Mouse (Mus musculus) CD4-positive helper T cell, adult 2 months (primary cell): ENCODE measurements around the gene Midn.
A peak's percentile ranks its signal among the peaks of the same experiment; 100 is the strongest.

Source experiments
- DNase-seq: peaks from one replicate; pipeline ENCODE4 v3.0.0-alpha.2; 2012; ENCODE audit warnings: low read depth, missing footprints, low spot score

Midn gene

DNA sequence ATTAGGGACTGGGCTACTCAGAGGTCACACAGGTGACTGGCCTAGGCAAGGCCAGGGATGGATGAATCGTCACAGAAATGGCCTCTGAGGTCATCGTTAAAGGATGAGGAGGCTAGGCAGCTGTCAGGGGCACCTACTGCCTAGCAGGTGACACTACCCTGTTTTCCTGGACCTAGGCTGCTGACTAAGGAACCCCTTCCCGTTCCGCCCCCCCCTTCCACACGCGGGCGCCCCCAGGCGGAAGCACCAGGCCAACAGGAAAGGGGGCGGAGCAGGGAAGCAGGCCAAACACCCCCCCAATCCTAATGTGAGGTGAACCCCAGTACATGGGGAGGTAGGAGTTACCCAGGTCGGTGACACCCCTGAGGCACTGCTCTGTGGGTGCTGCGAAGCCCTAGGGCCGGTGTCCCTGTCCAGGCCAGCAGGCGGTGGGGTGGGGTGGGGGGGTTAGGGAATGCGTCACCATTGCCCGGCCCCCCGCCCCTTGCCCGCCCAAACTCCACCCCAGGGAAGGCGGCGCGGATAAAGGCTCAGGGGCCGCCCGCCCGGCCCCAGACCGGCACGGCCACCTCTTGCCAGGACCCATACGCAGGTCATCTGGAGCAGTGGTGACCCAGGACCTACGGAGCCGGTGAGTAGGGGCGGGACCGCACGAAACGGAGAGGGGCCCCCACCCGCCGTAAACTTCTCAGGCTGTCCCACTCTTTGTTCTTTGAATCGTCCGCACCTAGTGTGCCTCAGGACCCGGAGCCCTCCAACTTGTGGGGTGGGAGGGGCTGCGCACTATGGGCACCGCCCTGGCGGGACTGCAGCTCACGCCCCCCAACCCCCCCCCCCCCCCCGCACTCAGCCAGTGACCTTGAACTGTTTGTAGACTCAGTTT lies at the start of gene Midn:
Midn (plus strand) TSS at position 554 of the 883 bp plus-strand sequence.
- DNase-seq: peak; percentile 84

DNA sequence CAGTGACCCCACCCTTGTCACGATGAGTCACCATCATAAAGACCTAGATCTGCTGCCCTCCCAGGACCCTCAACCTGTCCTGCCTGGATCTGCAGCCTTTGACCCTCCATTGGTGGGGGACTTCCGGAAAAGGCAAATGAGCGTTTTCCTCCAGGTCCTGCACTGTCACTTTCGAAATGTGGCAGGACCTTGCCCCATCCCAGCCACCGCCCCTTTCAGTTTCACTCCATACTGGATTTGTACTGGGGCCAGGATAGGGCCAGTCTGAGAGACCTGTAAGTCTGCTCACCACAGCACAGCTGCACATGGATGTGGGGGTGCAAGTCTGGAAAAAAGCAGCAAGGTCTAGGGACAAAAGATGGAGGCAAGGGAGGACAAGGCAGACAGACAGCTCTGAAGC lies 49.4 kb upstream of the Midn start:
- DNase-seq: no peak

GRCm38 (mm10) chr10:80100982-80101381 lies 47.1 kb upstream of the Midn start:
- DNase-seq: no peak

DNA sequence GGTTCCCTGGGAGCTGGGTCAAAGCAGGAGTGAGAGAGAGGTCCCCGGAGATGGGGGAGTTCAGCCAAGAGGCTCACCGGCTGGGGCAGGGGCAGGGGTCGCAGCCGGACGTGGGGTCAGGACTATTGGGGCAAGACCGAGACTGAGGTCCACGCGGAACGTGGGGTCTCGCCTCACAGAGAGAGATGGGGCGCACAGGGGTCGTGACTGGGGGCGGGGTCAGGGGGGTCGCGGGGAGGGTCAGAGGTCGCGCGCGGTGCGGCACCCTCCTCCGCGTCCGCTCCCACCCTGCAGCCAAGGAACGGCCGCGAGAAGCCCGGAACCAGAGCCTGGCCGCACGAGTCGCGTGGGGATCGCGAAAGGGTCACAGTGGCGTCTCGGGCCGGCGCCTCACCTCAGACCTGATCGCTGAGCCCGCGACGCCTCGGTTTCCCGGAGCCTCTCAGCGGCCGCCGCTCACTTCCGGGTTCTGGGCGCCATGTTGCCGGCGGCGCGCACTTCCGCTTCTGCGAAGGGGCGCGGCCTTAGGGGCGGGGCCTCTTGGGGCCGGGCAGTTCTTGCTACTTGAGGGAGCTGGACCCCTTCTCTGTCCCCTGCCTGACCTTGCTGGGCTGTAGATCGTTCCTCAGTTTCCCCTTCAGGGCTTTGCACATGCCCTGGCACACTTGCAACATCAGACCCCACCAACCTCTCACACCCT lies 45.7 kb upstream of the Midn start:
- DNase-seq: peak; percentile 91

DNA sequence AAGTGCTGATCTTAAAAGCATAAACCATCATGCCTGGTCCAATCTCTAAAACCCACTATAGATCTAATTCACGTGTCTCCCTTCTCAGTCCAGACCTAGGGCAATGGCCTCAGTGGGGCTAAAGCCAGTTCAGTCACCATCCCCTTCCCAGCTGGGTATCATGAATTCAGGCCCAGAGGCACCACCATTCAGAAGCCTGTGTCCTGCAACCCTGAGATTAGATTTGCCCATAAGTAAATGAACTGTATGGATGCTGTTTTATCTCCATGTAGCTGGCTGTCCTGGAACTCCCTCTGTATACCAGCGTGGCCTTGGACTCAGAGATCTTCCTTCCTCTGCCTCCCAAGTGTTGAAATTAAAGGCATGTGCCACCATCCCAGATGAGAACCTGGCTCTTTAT lies 45.0 kb upstream of the Midn start:
- no peak for DNase-seq

DNA sequence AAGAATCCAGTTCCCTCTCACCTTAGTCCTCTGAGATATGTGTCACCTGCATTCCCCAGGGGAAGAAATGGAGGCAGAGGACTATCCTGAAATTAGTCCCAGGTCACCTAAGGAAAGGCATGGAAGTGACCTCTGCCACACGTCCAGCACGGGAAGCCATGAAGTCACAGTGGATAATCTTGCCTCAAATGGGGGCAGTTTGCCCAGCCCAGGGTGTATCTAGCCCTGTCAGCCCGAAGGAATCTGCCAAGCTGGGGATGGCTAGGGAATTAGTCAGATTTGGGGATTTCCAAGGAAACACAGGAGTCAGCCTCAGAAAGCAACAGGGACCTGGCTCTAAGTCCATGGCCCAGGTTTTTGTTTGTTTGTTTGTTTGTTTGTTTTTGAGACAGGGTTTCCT lies 43.9 kb upstream of the Midn start:
- DNase-seq: no peak

DNA sequence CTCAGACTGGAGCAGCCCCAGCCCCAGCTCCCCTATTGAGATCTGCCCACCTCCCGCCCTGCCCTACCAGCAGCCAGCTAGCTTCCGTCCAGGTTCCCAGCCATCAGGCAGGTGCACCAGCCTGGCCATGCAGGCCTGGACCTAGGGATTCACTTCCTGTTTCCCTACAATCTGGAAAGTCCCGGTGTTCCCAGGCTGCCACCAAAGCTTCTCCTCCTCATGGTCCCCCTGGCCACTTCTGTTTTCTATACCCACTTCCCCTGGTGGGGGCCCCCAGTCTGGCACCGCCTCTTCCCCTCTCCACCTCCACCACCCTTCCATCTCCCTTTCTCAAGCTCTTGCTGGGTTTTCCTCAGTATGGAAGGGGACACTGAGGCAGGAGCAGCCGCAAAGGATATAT lies 42.6 kb upstream of the Midn start, which contains the start of gene Sbno2:
Sbno2 (minus strand) TSS at position 112 of the 400 bp plus-strand sequence.
- DNase-seq: no peak

- DNase-seq: no peak
Observed at GRCm38 (mm10) chr10:80105926-80106325, 42.1 kb upstream of the Midn start.

DNA sequence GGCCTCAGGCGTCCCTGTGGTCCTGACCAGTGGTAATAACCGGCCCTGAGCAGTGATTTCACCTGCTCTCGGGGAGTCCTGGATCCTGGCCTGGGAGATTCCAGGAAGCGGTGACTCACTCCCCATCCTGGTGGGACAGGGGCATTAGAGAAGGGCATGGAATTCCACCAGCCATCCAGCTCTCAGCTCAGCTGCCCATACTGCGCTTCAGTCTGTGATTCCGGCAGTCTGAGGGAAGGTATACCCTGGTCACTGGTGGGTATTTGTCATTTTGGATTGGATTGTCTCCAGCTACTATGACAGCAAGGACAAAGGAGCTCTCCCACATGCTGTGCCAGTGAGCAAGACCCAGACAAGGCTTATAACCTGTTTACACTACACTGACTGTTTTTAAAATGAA lies 40.4 kb upstream of the Midn start:
- no peak for DNase-seq

DNA sequence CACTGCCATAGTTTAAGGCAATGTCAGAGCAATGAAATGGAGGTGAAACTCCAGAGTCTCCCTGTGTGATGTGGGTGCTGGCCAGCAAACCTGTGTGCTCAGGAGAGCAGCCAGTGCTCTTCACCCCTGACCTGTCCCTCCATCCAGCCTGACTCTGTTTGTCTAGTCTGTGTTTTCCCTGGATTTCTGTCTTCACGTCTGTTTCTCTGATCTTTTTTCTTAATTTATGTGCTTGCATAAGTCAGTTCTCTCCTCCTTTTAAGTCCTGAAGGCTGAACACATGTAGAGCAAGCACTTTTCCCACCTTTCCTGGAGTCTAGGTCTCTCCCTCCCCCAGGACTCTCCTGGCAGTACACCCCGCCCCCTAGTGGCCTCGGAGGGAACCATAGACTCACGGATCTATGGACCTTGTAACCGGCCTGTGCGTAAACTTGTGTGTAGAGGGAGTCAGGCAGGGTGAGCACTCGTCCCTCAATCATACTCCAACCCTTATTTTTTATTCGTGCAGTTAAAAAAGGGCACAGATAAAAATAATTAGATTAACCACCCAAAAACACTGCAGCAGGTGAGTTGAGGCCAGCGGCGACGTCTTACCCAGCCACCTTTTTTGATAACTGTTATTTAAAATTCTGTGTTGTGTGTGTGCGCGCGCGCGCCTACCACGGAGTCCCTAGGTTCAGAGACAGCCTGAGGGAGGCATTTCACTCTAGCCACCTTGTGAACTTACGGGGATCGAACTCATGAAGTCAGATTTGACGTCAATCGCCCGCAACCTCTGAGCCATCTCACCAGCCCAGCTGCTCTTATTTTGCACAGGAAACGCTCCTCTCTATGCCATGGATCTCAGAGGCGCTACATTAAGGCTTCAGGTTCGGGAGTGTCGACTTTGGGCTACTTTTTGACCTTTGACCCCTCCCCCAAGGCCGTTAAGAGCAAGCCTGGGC lies 33.5 kb upstream of the Midn start:
- peak; percentile 86 for DNase-seq

GRCm38 (mm10) chr10:80115290-80115943 lies 32.7 kb upstream of the Midn start, which contains the start of gene Stk11:
Gene Stk11, plus strand, starts transcription at chr10:80115803.
- DNase-seq: peak; percentile 100

DNA sequence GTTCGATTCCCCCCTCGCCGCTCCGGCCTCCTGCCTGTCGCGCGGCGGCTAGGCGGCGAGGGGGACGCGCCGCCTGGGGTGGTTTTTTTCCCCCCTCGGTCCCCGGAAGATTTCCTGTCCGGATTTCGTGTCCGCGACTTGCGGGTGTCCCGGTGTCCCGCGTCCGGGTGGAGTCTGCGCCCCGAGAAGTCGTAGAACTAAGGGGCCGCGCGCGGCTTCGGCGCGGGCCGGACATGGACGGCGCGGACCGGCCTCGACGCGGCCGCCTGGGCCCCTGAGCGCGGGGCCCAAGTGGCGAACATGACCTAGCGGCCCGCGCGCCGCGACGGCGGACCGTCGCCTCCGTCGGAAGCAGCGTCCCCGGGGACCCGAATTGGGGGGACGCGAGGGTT lies 32.1 kb upstream of the Midn start:
- no peak for DNase-seq

GRCm38 (mm10) chr10:80116563-80116926 lies 31.5 kb upstream of the Midn start:
- DNase-seq: peak; percentile 41

- DNase-seq: peak; percentile 43
Observed at GRCm38 (mm10) chr10:80116927-80117691, 31.0 kb upstream of the Midn start.

GRCm38 (mm10) chr10:80117736-80118135 lies 30.3 kb upstream of the Midn start:
- DNase-seq: no peak

DNA sequence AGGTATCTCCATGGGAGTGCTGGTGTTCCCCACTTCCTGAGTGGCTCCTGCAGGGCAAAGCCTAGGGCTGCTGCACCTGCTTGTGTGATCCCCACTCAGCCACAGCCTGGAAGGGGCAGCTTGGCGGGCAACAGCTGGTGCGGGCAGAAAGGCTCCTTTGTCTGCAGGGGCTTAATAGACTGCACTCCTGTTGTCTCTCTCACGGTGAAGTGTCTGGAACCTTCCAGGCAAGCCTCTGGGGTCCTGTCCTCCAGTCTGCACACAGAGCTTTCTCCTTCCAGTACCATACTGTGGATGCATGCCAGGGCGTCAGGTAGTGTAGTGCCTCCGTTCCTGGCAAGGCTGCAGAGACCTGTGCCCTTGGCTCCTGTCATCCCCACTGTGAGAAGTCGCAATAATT lies 29.5 kb upstream of the Midn start:
- DNase-seq: no peak

DNA sequence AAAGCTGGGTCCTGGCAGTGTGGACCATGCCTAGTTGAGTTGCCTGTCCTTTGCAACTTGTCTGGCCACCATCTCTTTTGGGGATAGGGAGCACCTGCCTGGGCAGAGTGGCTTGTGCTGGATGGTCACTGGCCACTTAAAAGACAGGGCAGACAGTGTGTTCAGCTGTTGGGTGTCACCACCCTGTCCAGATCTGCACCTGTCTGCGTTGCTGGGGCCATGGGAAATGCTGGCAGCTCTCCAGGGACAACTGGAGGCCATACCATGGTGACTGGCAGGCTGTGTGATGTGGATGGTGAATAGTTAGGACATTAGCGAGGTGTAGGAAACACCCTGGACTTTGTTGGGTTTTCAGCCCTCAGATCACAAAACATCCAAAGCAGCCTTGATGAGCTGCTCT lies 27.9 kb upstream of the Midn start:
- DNase-seq: no peak

GRCm38 (mm10) chr10:80121639-80122038 lies 26.4 kb upstream of the Midn start:
- DNase-seq: no peak

GRCm38 (mm10) chr10:80123932-80124562 lies 24.0 kb upstream of the Midn start:
- no peak for DNase-seq

DNA sequence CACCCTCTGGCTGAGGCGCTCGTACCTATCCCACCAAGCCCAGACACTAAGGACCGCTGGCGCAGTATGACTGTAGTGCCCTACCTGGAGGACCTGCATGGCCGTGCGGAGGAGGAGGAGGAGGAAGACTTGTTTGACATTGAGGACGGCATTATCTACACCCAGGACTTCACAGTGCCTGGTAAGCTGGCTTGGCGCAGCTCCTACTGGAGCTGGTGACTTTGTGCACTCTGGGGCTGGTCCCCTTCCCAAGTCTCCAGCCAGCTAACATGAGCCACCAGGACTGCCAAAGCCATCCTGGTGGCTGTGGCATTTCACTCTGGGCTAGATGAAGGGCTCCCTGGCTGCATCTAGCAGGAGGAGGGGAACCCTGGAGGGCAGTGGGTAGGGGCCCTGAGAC lies 20.2 kb upstream of the Midn start:
- DNase-seq: no peak
